Mouse (Mus musculus) thymus, adult 2 months (tissue): Measurements from ENCODE around the gene Hsph1. TPM values are rescaled to one million over a fixed set of nuclear protein-coding genes. Genes with fewer than 3 reads are reported as not detected.

Experiments
- DNase-seq: peaks from one replicate; pipeline ENCODE4 v3.0.0; 2021
- H3K27ac ChIP-seq: fragments of 200-500 bp; 2 replicates; pipeline ENCODE4 v1.5.1; 2012; ENCODE audit warnings: low read length, control low read depth; ENCODE audit not compliant: control insufficient read depth, insufficient read depth
- H3K27me3 ChIP-seq: fragments of 200-500 bp; 2 replicates; pipeline ENCODE4 v1.6.1; 2012; ENCODE audit warnings: mild to moderate bottlenecking, low read length, moderate library complexity, mixed read lengths; ENCODE audit not compliant: control insufficient read depth, insufficient read depth
- H3K36me3 ChIP-seq: fragments of 200-500 bp; 2 replicates; pipeline ENCODE4 v1.6.1; 2012; ENCODE audit warnings: mild to moderate bottlenecking, low read length, moderate library complexity; ENCODE audit not compliant: control insufficient read depth, insufficient read depth
- H3K4me1 ChIP-seq: fragments of 200-500 bp; replicated peaks from 2 replicates; pipeline ENCODE4 v1.6.1; 2012; ENCODE audit warnings: low read length; ENCODE audit not compliant: control insufficient read depth, insufficient read depth
- H3K4me3 ChIP-seq: fragments of 200-500 bp; 2 replicates; pipeline ENCODE4 v1.5.1; 2012; ENCODE audit warnings: mild to moderate bottlenecking, low read length, control low read depth, moderate library complexity; ENCODE audit not compliant: control insufficient read depth, insufficient read depth
- CTCF ChIP-seq: fragments of 200-500 bp; IDR thresholded peaks from 2 replicates; pipeline ENCODE4 v1.5.1; 2012; ENCODE audit warnings: mild to moderate bottlenecking, control low read depth, low read length, moderate library complexity, borderline replicate concordance; ENCODE audit not compliant: control insufficient read depth, poor library complexity, insufficient read depth; ENCODE audit errors: extremely low read depth
- POLR2A ChIP-seq: fragments of 200-500 bp; IDR thresholded peaks from 2 replicates; pipeline ENCODE4 v1.6.1; 2012; ENCODE audit warnings: mild to moderate bottlenecking, low read length, control low read depth, moderate library complexity; ENCODE audit not compliant: control insufficient read depth, poor library complexity, insufficient read depth; ENCODE audit errors: extremely low read depth
- WGBS: fragments of 180-500 bp; shearing (Covaris S2); methylation state at CpG from one replicate; pipeline ENCODE4 v1.1.7; 2018; 5-methylcytosine and 5-hydroxymethylcytosine counted together
- polyA plus RNA-seq: library from polyadenylated mRNA; depleted of rRNA; stranded (reverse); fragments of >200 nt; gene quantifications from 2 replicates; pipeline ENCODE4 v1.2.3, GENCODE M21; 2012; rRNA removed

The Hsph1 gene
- polyA plus RNA-seq = 15.3 and 18.7 TPM in 2 replicates

- peaks cover 1% of the 10 kb centered on the region; the same call in 1 of the 2 replicates for H3K36me3 ChIP-seq
- peak; percentile 97 for DNase-seq
- no peaks in the 10 kb centered on the region for H3K27me3 ChIP-seq
- peaks cover 5% of the 10 kb centered on the region; the same call in 1 of the 2 replicates for H3K4me1 ChIP-seq
- H3K27ac ChIP-seq = peak within 1 kb of the TSS; percentile 16
- TF ChIP-seq CTCF (peak; percentile 15; the same call in 1 of the 2 replicates), POLR2A (0 out of 2 replicates have a peak, but pooled peaks have one; percentile 60)
- H3K4me3 ChIP-seq = peak within 1 kb of the TSS; percentile 84
- under 1% methylated on average over 60 of the region's 60 CpGs for WGBS
These were observed at the start of gene Hsph1 for GRCm38 (mm10) chr5:149636075-149636920. Hsph1 (minus strand) TSS chr5:149636376.

GRCm38 (mm10) chr5:149680946-149681345, 44.8 kb upstream of the Hsph1 start:
- DNase-seq = no peak
- no peaks in the 10 kb centered on the region; the same call in 1 of the 2 replicates for H3K27me3 ChIP-seq
- H3K4me1 ChIP-seq = peaks cover 8% of the 10 kb centered on the region
- H3K4me3 ChIP-seq = no peak overlapping the region
- no peak for TF ChIP-seq POLR2A
- no peak for TF ChIP-seq CTCF
- no peaks in the 10 kb centered on the region for H3K36me3 ChIP-seq
- H3K27ac ChIP-seq = no peak overlapping the region
- WGBS = 84% methylated on average over 5 of the region's 5 CpGs

GRCm38 (mm10) chr5:149679886-149680285, 43.7 kb upstream of the Hsph1 start:
- TF ChIP-seq CTCF (no peak), POLR2A (no peak)
- 94% methylated on average over 7 of the region's 7 CpGs for WGBS

GRCm38 (mm10) chr5:149679362-149679761, 43.2 kb upstream of the Hsph1 start:
- no peak for DNase-seq
- H3K36me3 ChIP-seq = no peaks in the 10 kb centered on the region
- H3K4me3 ChIP-seq = no peak overlapping the region
- no peak overlapping the region for H3K27ac ChIP-seq
- 60% methylated on average over 12 of the region's 12 CpGs for WGBS
- H3K27me3 ChIP-seq = no peaks in the 10 kb centered on the region; the same call in 1 of the 2 replicates
- H3K4me1 ChIP-seq = peaks cover 8% of the 10 kb centered on the region
- no peak for TF ChIP-seq POLR2A
- TF ChIP-seq CTCF = no peak

More at GRCm38 (mm10) chr5:149679886-149680285, 43.7 kb upstream of the Hsph1 start:
- no peak for DNase-seq
- Histone ChIP-seq H3K4me3 (no peak overlapping the region), H3K27me3 (no peaks in the 10 kb centered on the region; the same call in 1 of the 2 replicates), H3K36me3 (no peaks in the 10 kb centered on the region), H3K27ac (no peak overlapping the region), H3K4me1 (peaks cover 8% of the 10 kb centered on the region)

- DNase-seq = no peak
- H3K27me3 ChIP-seq = no peaks in the 10 kb centered on the region; the same call in 1 of the 2 replicates
- H3K4me3 ChIP-seq = peak overlapping the region; percentile 67
- H3K4me1 ChIP-seq = peaks cover 8% of the 10 kb centered on the region
- 18% methylated on average over 15 of the region's 15 CpGs for WGBS
- TF ChIP-seq CTCF (no peak), POLR2A (no peak)
- H3K36me3 ChIP-seq = no peaks in the 10 kb centered on the region
- no peak overlapping the region for H3K27ac ChIP-seq
These were observed 42.8 kb upstream of the Hsph1 start for GRCm38 (mm10) chr5:149678990-149679348.

- TF ChIP-seq CTCF = peak; percentile 98
- TF ChIP-seq POLR2A = peak; percentile 16; the same call in 1 of the 2 replicates
- no peak within 1 kb of the TSS for H3K27ac ChIP-seq
- H3K27me3 ChIP-seq = no peaks in the 10 kb centered on the region; the same call in 1 of the 2 replicates
- peak within 1 kb of the TSS; percentile 67 for H3K4me3 ChIP-seq
- under 1% methylated on average over 105 of the region's 106 CpGs for WGBS
- no peaks in the 10 kb centered on the region for H3K36me3 ChIP-seq
- H3K4me1 ChIP-seq = peaks cover 8% of the 10 kb centered on the region
- DNase-seq = peak; percentile 89
These were observed 42.2 kb upstream of the Hsph1 start, which contains the start of gene B3glct for GRCm38 (mm10) chr5:149678100-149678989. B3glct (plus strand) TSS chr5:149678230.
